8 mouse cellular contexts compared by ENCODE assay signal in the genomic region with DNA sequence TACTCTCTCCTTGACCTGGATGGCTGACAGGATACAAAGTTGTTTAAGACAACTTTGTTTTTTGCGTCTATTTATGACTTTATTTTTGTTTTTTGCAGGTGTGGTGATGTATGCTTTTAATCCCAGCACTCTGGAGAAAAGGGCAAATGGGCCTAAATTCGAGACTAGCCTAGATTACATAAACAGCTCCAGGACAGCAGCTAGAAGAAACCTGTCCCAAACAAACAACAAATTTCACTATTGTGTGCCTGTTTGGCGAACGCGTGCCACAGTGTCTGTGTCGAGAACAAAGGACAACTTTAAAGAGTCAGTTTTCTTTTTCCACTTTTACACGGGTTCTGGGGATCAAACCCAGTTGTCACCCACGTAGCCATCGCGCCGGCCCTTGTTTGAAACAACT. TPM values are rescaled to one million over a fixed set of nuclear protein-coding genes. Genes with fewer than 3 reads are reported as not detected.
DNase-seq lines count a peak whose midpoint lies in the region; ATAC-seq and TF ChIP-seq lines count a peak whose summit lies in the region.

No protein-coding gene starts in this region.

- no peaks in the 10 kb centered on the region for H3K27me3 ChIP-seq in heart, embryonic 16.5 days (ENCODE audit: control insufficient read depth, insufficient read depth, low read length)
- H3K27me3 ChIP-seq in MEL (ENCODE audit: control insufficient read depth in 1 of 2, insufficient read depth in 2 of 2, low read length in 2 of 2): no peaks in the 10 kb centered on the region
- H3K27me3 ChIP-seq in forebrain, embryonic 15.5 days: no peaks in the 10 kb centered on the region

- no peak for TF ChIP-seq POLR2A in MEL (IDR thresholded peaks at IDR 0.05; ENCODE audit: control insufficient read depth in 1 of 2, insufficient read depth in 1 of 2, low read depth in 1 of 2, low read length in 2 of 2, poor library complexity in 1 of 2)

- DNase-seq in heart, adult 18-20 months: no peak
- DNase-seq in MEL (ENCODE audit: low read depth, low spot score): no peak
- DNase-seq in lung, postnatal 25 days (ENCODE audit: low spot score): peak; percentile 12
- DNase-seq in embryo, embryonic 10.5 days (ENCODE audit: low spot score): no peak
- no peak for DNase-seq in frontal cortex, postnatal 14 days (ENCODE audit: low spot score in 2 of 2)
- DNase-seq in thymus, postnatal 0 days (ENCODE audit: low spot score): no peak

- peaks cover 11% of the 10 kb centered on the region for H3K4me1 ChIP-seq in heart, embryonic 16.5 days (ENCODE audit: control insufficient read depth, insufficient read depth, low read length)
- peaks cover 17 to 40% of the 10 kb centered on the region in 2 experiments for H3K4me1 ChIP-seq in MEL (ENCODE audit: control insufficient read depth in 1 of 2, insufficient read depth in 2 of 2, low read length in 2 of 2)
- peaks cover 21% of the 10 kb centered on the region for H3K4me1 ChIP-seq in forebrain, embryonic 15.5 days

- no peak for ATAC-seq in heart, embryonic 16.5 days (replicated peaks; ENCODE audit: extremely low read depth, insufficient read depth, low FRiP score)
- ATAC-seq in forebrain, embryonic 15.5 days (replicated peaks): no peak

- TF ChIP-seq CTCF in MEL (IDR thresholded peaks at IDR 0.05 in 2 of 3, conservative IDR thresholded peaks at IDR 0.05 in 1 of 3; ENCODE audit: control insufficient read depth in 1 of 3, insufficient read depth in 1 of 3, low read depth in 2 of 3, low read length in 3 of 3, poor library complexity in 1 of 3, severe bottlenecking in 1 of 3): no peak

- peak overlapping the region; percentile 86 for H3K9ac ChIP-seq in heart, embryonic 16.5 days (ENCODE audit: low read length)
- H3K9ac ChIP-seq in MEL (ENCODE audit: control insufficient read depth, low read depth, low read length, poor library complexity, severe bottlenecking): peak overlapping the region; percentile 91
- H3K9ac ChIP-seq in forebrain, embryonic 15.5 days (replicated peaks): peak overlapping the region; percentile 92

- peak overlapping the region; percentile 78 for H3K4me2 ChIP-seq in heart, embryonic 16.5 days (ENCODE audit: low read depth, low read length)
- peak overlapping the region; percentile 55 for H3K4me2 ChIP-seq in forebrain, embryonic 15.5 days (replicated peaks)

- no peaks in the 10 kb centered on the region for H3K9me3 ChIP-seq in heart, embryonic 16.5 days (replicated peaks; ENCODE audit: control insufficient read depth, low read length)
- no peaks in the 10 kb centered on the region for H3K9me3 ChIP-seq in MEL (replicated peaks; ENCODE audit: insufficient read depth, low read length)
- H3K9me3 ChIP-seq in forebrain, embryonic 15.5 days: no peaks in the 10 kb centered on the region

- peaks cover 30% of the 10 kb centered on the region for H3K79me2 ChIP-seq in MEL (ENCODE audit: control insufficient read depth, insufficient read depth, low read length, poor library complexity)

- H3K27ac ChIP-seq in heart, embryonic 16.5 days (ENCODE audit: low read length): peak overlapping the region; percentile 97
- H3K27ac ChIP-seq in MEL (ENCODE audit: control insufficient read depth, low read depth, low read length): peak overlapping the region; percentile 92
- peak overlapping the region; percentile 96 for H3K27ac ChIP-seq in forebrain, embryonic 15.5 days (replicated peaks)

- no peak for TF ChIP-seq RAD21 in MEL (IDR thresholded peaks at IDR 0.05; ENCODE audit: low read depth, low read length)

- WGBS in heart, embryonic 16.5 days: 6% methylated on average over 11 of the region's 11 CpGs
- WGBS in forebrain, embryonic 15.5 days: 5% methylated on average over 11 of the region's 11 CpGs

- peak overlapping the region; percentile 76 for H3K4me3 ChIP-seq in heart, embryonic 16.5 days (ENCODE audit: low read length)
- peak overlapping the region; percentile 94 to 95 for H3K4me3 ChIP-seq in MEL (ENCODE audit: control insufficient read depth in 1 of 2, insufficient read depth in 1 of 2, low read depth in 2 of 2, low read length in 2 of 2)
- H3K4me3 ChIP-seq in forebrain, embryonic 15.5 days: peak overlapping the region; percentile 75

- no peak for TF ChIP-seq EP300 in MEL (IDR thresholded peaks at IDR 0.05; ENCODE audit: low read depth in 1 of 2, low read length in 2 of 2)

- peaks cover 13% of the 10 kb centered on the region for H3K36me3 ChIP-seq in heart, embryonic 16.5 days (ENCODE audit: control insufficient read depth, insufficient read depth)
- H3K36me3 ChIP-seq in MEL (ENCODE audit: control insufficient read depth in 1 of 2, insufficient read depth in 2 of 2, low read length in 2 of 2): peaks cover 9 to 37% of the 10 kb centered on the region in 2 experiments
- H3K36me3 ChIP-seq in forebrain, embryonic 15.5 days: peaks cover 23% of the 10 kb centered on the region

TF ChIP-seq in MEL, 35 proteins besides CTCF, POLR2A, EP300 and RAD21:
- TF ChIP-seq POLR2AphosphoS5 (IDR thresholded peaks at IDR 0.05; ENCODE audit: borderline replicate concordance, low read depth, low read length): no peak
- TF ChIP-seq SIN3A (IDR thresholded peaks at IDR 0.05; ENCODE audit: low read length): peak; percentile 69
- peak; percentile 40; the same call in 1 of the 2 replicates for TF ChIP-seq MAX (IDR thresholded peaks at IDR 0.05; ENCODE audit: low read length)
- no peak for TF ChIP-seq ZNF384 (IDR thresholded peaks at IDR 0.05; ENCODE audit: low read depth, low read length)
- TF ChIP-seq TCF12 (IDR thresholded peaks at IDR 0.05; ENCODE audit: low read depth, low read length): peak; percentile 25; the same call in 1 of the 2 replicates
- peak; percentile 86; the same call in 1 of the 2 replicates for TF ChIP-seq CHD1 (IDR thresholded peaks at IDR 0.05; ENCODE audit: low read depth, low read length)

RNA-seq across cellular contexts. Expression of a gene that starts 0.6 kb away (rescaled TPM):
- 83.6 and 84.2 TPM in 2 replicates for polyA plus RNA-seq in heart, embryonic 16.5 days (2015; fragmentation: Nextera tagmentation; extraction: Ambion mirVana)
- total RNA-seq in heart, adult 18-20 months (2021): 10 to 100 TPM; 74.3 to 79.6 TPM
- 85.4 and 88.4 TPM in 2 replicates for total RNA-seq in MEL (2012; rRNA removed)
- 100 to 1,000 TPM in 1 of 2 experiments, not detected in 1; 128 TPM for polyA plus RNA-seq in MEL (2012; ENCODE audit: insufficient read depth in 1 of 2, insufficient read length in 2 of 2, low read depth in 1 of 2, low replicate concordance in 2 of 2, missing spikeins in 1 of 2)
- 138 and 140 TPM in 2 replicates for polyA plus RNA-seq in forebrain, embryonic 15.5 days (2015; fragmentation: Nextera tagmentation; extraction: Ambion mirVana)
- 83.7 and 93.1 TPM in 2 replicates for polyA plus RNA-seq in thymus, postnatal 0 days (2015; fragmentation: Nextera tagmentation; extraction: Ambion mirVana)

RNA-seq across cellular contexts. Expression of a gene that starts 8.3 kb away (rescaled TPM):
- 647 and 680 TPM in 2 replicates for polyA plus RNA-seq in heart, embryonic 16.5 days (2015; fragmentation: Nextera tagmentation; extraction: Ambion mirVana)
- 100 to 1,000 TPM in 1 of 2 experiments, 10 to 100 TPM in 1; 86.8 to 111 TPM for total RNA-seq in heart, adult 18-20 months (2021)
- total RNA-seq in MEL (2012; rRNA removed): 1,163 and 1,351 TPM in 2 replicates
- polyA plus RNA-seq in MEL (2012; ENCODE audit: insufficient read depth in 1 of 2, insufficient read length in 2 of 2, low read depth in 1 of 2, low replicate concordance in 2 of 2, missing spikeins in 1 of 2): 1,000 to 10,000 TPM; 1,085 to 1,266 TPM
- 383 and 395 TPM in 2 replicates for polyA plus RNA-seq in forebrain, embryonic 15.5 days (2015; fragmentation: Nextera tagmentation; extraction: Ambion mirVana)
- polyA plus RNA-seq in thymus, postnatal 0 days (2015; fragmentation: Nextera tagmentation; extraction: Ambion mirVana): 862 and 915 TPM in 2 replicates

RNA-seq across cellular contexts. Expression of a gene that starts 41.1 kb away (rescaled TPM):
- polyA plus RNA-seq in heart, embryonic 16.5 days (2015; fragmentation: Nextera tagmentation; extraction: Ambion mirVana): 32.5 and 34.2 TPM in 2 replicates
- total RNA-seq in heart, adult 18-20 months (2021): 10 to 100 TPM; 67.6 to 76.8 TPM
- total RNA-seq in MEL (2012; rRNA removed): 3.4 and 4.9 TPM in 2 replicates
- 1 to 10 TPM in 1 of 2 experiments, not detected in 1; 7.0 TPM for polyA plus RNA-seq in MEL (2012; ENCODE audit: insufficient read depth in 1 of 2, insufficient read length in 2 of 2, low read depth in 1 of 2, low replicate concordance in 2 of 2, missing spikeins in 1 of 2)
- polyA plus RNA-seq in forebrain, embryonic 15.5 days (2015; fragmentation: Nextera tagmentation; extraction: Ambion mirVana): 35.2 and 36.6 TPM in 2 replicates
- polyA plus RNA-seq in thymus, postnatal 0 days (2015; fragmentation: Nextera tagmentation; extraction: Ambion mirVana): 41.6 and 45.7 TPM in 2 replicates

RNA-seq across cellular contexts. Expression of a gene that starts 41.1 kb away (rescaled TPM):
- polyA plus RNA-seq in heart, embryonic 16.5 days (2015; fragmentation: Nextera tagmentation; extraction: Ambion mirVana): 372 and 444 TPM in 2 replicates
- 100 to 1,000 TPM; 229 to 232 TPM for total RNA-seq in heart, adult 18-20 months (2021)
- total RNA-seq in MEL (2012; rRNA removed): 80.9 and 83.1 TPM in 2 replicates
- 100 to 1,000 TPM in 1 of 2 experiments, not detected in 1; 241 TPM for polyA plus RNA-seq in MEL (2012; ENCODE audit: insufficient read depth in 1 of 2, insufficient read length in 2 of 2, low read depth in 1 of 2, low replicate concordance in 2 of 2, missing spikeins in 1 of 2)
- polyA plus RNA-seq in forebrain, embryonic 15.5 days (2015; fragmentation: Nextera tagmentation; extraction: Ambion mirVana): 296 and 306 TPM in 2 replicates
- 517 and 543 TPM in 2 replicates for polyA plus RNA-seq in thymus, postnatal 0 days (2015; fragmentation: Nextera tagmentation; extraction: Ambion mirVana)

RNA-seq across cellular contexts. Expression of a gene that starts 45.6 kb away (rescaled TPM):
- 0.14 and 0.42 TPM in 2 replicates for polyA plus RNA-seq in heart, embryonic 16.5 days (2015; fragmentation: Nextera tagmentation; extraction: Ambion mirVana)
- total RNA-seq in heart, adult 18-20 months (2021): 1 to 10 TPM in 1 of 2 experiments, under 1 TPM in 1; 0.97 to 1.2 TPM
- 0.69 and 0.92 TPM in 2 replicates for total RNA-seq in MEL (2012; rRNA removed)
- polyA plus RNA-seq in MEL (2012; ENCODE audit: insufficient read depth in 1 of 2, insufficient read length in 2 of 2, low read depth in 1 of 2, low replicate concordance in 2 of 2, missing spikeins in 1 of 2): 1 to 10 TPM in 1 of 2 experiments, not detected in 1; 1.0 TPM
- 1.6 and 2.4 TPM in 2 replicates for polyA plus RNA-seq in forebrain, embryonic 15.5 days (2015; fragmentation: Nextera tagmentation; extraction: Ambion mirVana)
- polyA plus RNA-seq in thymus, postnatal 0 days (2015; fragmentation: Nextera tagmentation; extraction: Ambion mirVana): 0.57 and 0.99 TPM in 2 replicates
